Mouse (Mus musculus): ENCODE measurements around the gene Cspg5. TPM values are rescaled to one million over a fixed set of nuclear protein-coding genes. Genes with fewer than 3 reads are reported as not detected.

Cspg5 gene
- polyA plus RNA-seq, 1 experiment from 2014 or later, result 1.2 TPM

DNA sequence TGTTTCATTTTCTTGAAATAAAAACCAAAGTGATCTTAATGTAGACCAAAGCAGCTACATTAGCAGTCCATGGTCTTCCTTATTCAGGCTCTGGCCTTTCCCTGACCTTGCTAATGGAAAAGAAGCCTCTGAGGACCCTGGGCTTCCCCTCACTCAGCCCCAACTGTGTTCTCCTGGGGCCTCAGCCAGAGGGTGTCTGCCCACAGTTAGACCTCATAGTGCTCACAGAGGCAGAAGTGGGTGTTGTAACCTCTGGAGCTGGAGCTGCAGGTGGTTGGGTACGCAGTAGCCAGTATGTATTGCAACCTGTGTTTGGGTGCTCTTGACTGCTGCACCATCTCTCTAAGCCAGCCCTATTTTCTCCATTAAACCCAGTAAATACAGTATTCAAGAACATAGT lies 14.5 kb upstream of the Cspg5 start:
- H3K4me2 ChIP-seq (ENCODE audit: low read depth, low read length), result no peak overlapping the region
- no peaks in the 10 kb centered on the region for H3K27me3 ChIP-seq (ENCODE audit: control insufficient read depth, insufficient read depth, low read length)
- no peak for ATAC-seq (replicated peaks; ENCODE audit: extremely low read depth, insufficient read depth, low FRiP score)
- 97% methylated on average over 1 of the region's 1 CpGs for WGBS
- H3K9me3 ChIP-seq (replicated peaks; ENCODE audit: control insufficient read depth, low read length), result no peaks in the 10 kb centered on the region
- peaks cover 24% of the 10 kb centered on the region for H3K36me3 ChIP-seq (ENCODE audit: control insufficient read depth, insufficient read depth)
- no peak overlapping the region for H3K4me3 ChIP-seq (ENCODE audit: low read length)
- no peak overlapping the region for H3K27ac ChIP-seq (ENCODE audit: low read length)
- H3K9ac ChIP-seq (ENCODE audit: low read length), result no peak overlapping the region
- no peaks in the 10 kb centered on the region; the same call in 1 of the 2 replicates for H3K4me1 ChIP-seq (ENCODE audit: control insufficient read depth, insufficient read depth, low read length)

DNA sequence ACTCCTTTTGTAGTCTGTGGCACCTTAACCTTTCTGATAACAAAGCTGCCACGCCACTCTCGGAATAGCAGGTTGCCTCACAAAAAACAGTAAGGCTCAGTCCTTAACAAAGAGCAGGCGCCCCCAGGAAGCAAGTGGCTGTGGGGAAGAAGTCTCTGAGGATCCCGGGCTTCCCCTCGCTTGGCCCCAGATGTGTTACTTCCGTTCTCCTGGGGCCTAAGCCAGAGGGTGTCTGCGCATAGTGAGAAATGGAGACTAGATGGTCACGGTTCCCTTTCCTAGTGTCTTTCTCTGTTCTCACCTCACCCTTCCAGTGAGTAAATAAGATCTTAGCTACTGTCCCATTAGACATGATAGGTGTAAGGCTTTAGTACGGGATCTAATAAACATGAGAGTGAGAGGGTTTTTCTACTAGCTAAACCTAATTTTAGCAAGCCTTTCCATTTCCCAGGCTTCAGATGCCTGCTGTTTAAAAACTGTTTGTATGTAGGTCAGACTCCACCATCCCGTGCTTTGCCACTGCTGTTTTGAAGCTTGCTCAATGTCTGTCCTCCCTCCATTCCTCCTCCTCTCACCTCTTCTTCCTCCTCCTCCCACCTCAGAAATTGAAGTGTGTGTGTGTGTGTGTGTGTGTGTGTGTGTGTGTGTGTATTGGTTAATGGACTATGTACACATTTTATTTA lies 13.9 kb upstream of the Cspg5 start:
- no peak overlapping the region for H3K4me2 ChIP-seq (ENCODE audit: low read depth, low read length)
- 71% methylated on average over 10 of the region's 10 CpGs for WGBS
- no peaks in the 10 kb centered on the region for H3K27me3 ChIP-seq (ENCODE audit: control insufficient read depth, insufficient read depth, low read length)
- no peak overlapping the region for H3K9ac ChIP-seq (ENCODE audit: low read length)
- H3K4me3 ChIP-seq (ENCODE audit: low read length), result no peak overlapping the region
- H3K4me1 ChIP-seq (ENCODE audit: control insufficient read depth, insufficient read depth, low read length), result no peaks in the 10 kb centered on the region; the same call in 1 of the 2 replicates
- H3K9me3 ChIP-seq (replicated peaks; ENCODE audit: control insufficient read depth, low read length), result no peaks in the 10 kb centered on the region
- ATAC-seq (replicated peaks; ENCODE audit: extremely low read depth, insufficient read depth, low FRiP score), result no peak
- H3K36me3 ChIP-seq (ENCODE audit: control insufficient read depth, insufficient read depth), result peaks cover 29% of the 10 kb centered on the region
- 0 out of 2 replicates have a peak overlapping the region, but pooled peaks have one; percentile 23 for H3K27ac ChIP-seq (ENCODE audit: low read length)

GRCm38 (mm10) chr9:110230395-110231071 lies 13.1 kb upstream of the Cspg5 start:
- no peak overlapping the region for H3K4me3 ChIP-seq (ENCODE audit: low read length)
- 85% methylated on average over 16 of the region's 16 CpGs for WGBS
- H3K27me3 ChIP-seq (ENCODE audit: control insufficient read depth, insufficient read depth, low read length), result no peaks in the 10 kb centered on the region
- no peak overlapping the region for H3K27ac ChIP-seq (ENCODE audit: low read length)
- no peaks in the 10 kb centered on the region; the same call in 1 of the 2 replicates for H3K4me1 ChIP-seq (ENCODE audit: control insufficient read depth, insufficient read depth, low read length)
- ATAC-seq (replicated peaks; ENCODE audit: extremely low read depth, insufficient read depth, low FRiP score), result no peak
- no peaks in the 10 kb centered on the region for H3K9me3 ChIP-seq (replicated peaks; ENCODE audit: control insufficient read depth, low read length)
- no peak overlapping the region for H3K4me2 ChIP-seq (ENCODE audit: low read depth, low read length)
- no peak overlapping the region for H3K9ac ChIP-seq (ENCODE audit: low read length)
- H3K36me3 ChIP-seq (ENCODE audit: control insufficient read depth, insufficient read depth), result peaks cover 36% of the 10 kb centered on the region

DNA sequence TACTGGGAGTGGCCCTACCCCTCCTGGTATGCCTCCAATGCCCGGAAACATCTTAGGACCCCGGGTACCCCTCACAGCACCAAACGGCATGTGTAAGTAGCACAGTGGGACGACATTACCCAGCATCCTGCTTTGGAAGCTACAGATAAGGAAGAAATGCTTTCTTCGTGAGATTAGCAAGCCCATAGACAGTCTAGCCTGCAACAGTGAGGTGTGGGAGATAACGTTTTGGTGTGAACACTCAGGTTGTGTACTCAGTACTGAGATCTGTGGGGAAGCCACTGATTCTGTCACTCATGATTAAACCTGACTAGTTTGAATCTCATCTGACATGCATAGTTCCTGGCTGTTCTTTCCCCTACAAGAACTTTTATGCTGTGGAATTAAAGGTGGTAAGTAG lies 8.6 kb upstream of the Cspg5 start:
- Histone ChIP-seq H3K4me2 (ENCODE audit: low read depth, low read length) (no peak overlapping the region), H3K27me3 (ENCODE audit: control insufficient read depth, insufficient read depth, low read length) (no peaks in the 10 kb centered on the region), H3K36me3 (ENCODE audit: control insufficient read depth, insufficient read depth) (peaks cover 49% of the 10 kb centered on the region), H3K9me3 (replicated peaks; ENCODE audit: control insufficient read depth, low read length) (no peaks in the 10 kb centered on the region), H3K4me1 (ENCODE audit: control insufficient read depth, insufficient read depth, low read length) (no peaks in the 10 kb centered on the region), H3K9ac (ENCODE audit: low read length) (no peak overlapping the region), H3K4me3 (ENCODE audit: low read length) (no peak overlapping the region), H3K27ac (ENCODE audit: low read length) (no peak overlapping the region)
- WGBS, result 71% methylated on average over 6 of the region's 6 CpGs
- no peak for ATAC-seq (replicated peaks; ENCODE audit: extremely low read depth, insufficient read depth, low FRiP score)

- H3K27ac ChIP-seq (ENCODE audit: low read length), result no peak overlapping the region
- 24% methylated on average over 7 of the region's 7 CpGs for WGBS
- H3K9me3 ChIP-seq (replicated peaks; ENCODE audit: control insufficient read depth, low read length), result no peaks in the 10 kb centered on the region
- H3K4me2 ChIP-seq (ENCODE audit: low read depth, low read length), result peak overlapping the region; percentile 100
- peak overlapping the region; percentile 66 for H3K9ac ChIP-seq (ENCODE audit: low read length)
- no peaks in the 10 kb centered on the region for H3K36me3 ChIP-seq (ENCODE audit: control insufficient read depth, insufficient read depth)
- H3K27me3 ChIP-seq (ENCODE audit: control insufficient read depth, insufficient read depth, low read length), result peaks cover 9% of the 10 kb centered on the region
- peak overlapping the region; percentile 80 for H3K4me3 ChIP-seq (ENCODE audit: low read length)
- H3K4me1 ChIP-seq (ENCODE audit: control insufficient read depth, insufficient read depth, low read length), result peaks cover 4% of the 10 kb centered on the region
- ATAC-seq (replicated peaks; ENCODE audit: extremely low read depth, insufficient read depth, low FRiP score), result no peak
These were observed 945 bp downstream of the Cspg5 start for GRCm38 (mm10) chr9:110244567-110244888.

- 1% methylated on average over 93 of the region's 93 CpGs for WGBS
- no peak overlapping the region for H3K27ac ChIP-seq (ENCODE audit: low read length)
These were observed 1.5 kb downstream of the Cspg5 start for GRCm38 (mm10) chr9:110244889-110245589.

GRCm38 (mm10) chr9:110245590-110246320 lies 2.2 kb downstream of the Cspg5 start:
- ATAC-seq (replicated peaks; ENCODE audit: extremely low read depth, insufficient read depth, low FRiP score), result peak; percentile 82

More at GRCm38 (mm10) chr9:110244889-110245589, 1.5 kb downstream of the Cspg5 start:
- H3K4me1 ChIP-seq (ENCODE audit: control insufficient read depth, insufficient read depth, low read length), result peaks cover 10% of the 10 kb centered on the region
- peak; percentile 46 for ATAC-seq (replicated peaks; ENCODE audit: extremely low read depth, insufficient read depth, low FRiP score)
- no peaks in the 10 kb centered on the region for H3K9me3 ChIP-seq (replicated peaks; ENCODE audit: control insufficient read depth, low read length)
- H3K27me3 ChIP-seq (ENCODE audit: control insufficient read depth, insufficient read depth, low read length), result peaks cover 9% of the 10 kb centered on the region
- H3K36me3 ChIP-seq (ENCODE audit: control insufficient read depth, insufficient read depth), result no peaks in the 10 kb centered on the region
- H3K4me3 ChIP-seq (ENCODE audit: low read length), result peak overlapping the region; percentile 80
- H3K9ac ChIP-seq (ENCODE audit: low read length), result peak overlapping the region; percentile 66
- H3K4me2 ChIP-seq (ENCODE audit: low read depth, low read length), result peak overlapping the region; percentile 100

GRCm38 (mm10) chr9:110246321-110246640 lies 2.7 kb downstream of the Cspg5 start:
- Histone ChIP-seq H3K4me3 (ENCODE audit: low read length) (peak overlapping the region; percentile 80), H3K9me3 (replicated peaks; ENCODE audit: control insufficient read depth, low read length) (no peaks in the 10 kb centered on the region), H3K36me3 (ENCODE audit: control insufficient read depth, insufficient read depth) (no peaks in the 10 kb centered on the region), H3K27ac (ENCODE audit: low read length) (no peak overlapping the region), H3K27me3 (ENCODE audit: control insufficient read depth, insufficient read depth, low read length) (peaks cover 9% of the 10 kb centered on the region), H3K4me2 (ENCODE audit: low read depth, low read length) (peak overlapping the region; percentile 100), H3K9ac (ENCODE audit: low read length) (peak overlapping the region; percentile 66; the same call in 1 of the 2 replicates), H3K4me1 (ENCODE audit: control insufficient read depth, insufficient read depth, low read length) (peaks cover 10% of the 10 kb centered on the region)
- no peak for ATAC-seq (replicated peaks; ENCODE audit: extremely low read depth, insufficient read depth, low FRiP score)
- 39% methylated on average over 13 of the region's 13 CpGs for WGBS

More at GRCm38 (mm10) chr9:110245590-110246320, 2.2 kb downstream of the Cspg5 start:
- Histone ChIP-seq H3K9me3 (replicated peaks; ENCODE audit: control insufficient read depth, low read length) (no peaks in the 10 kb centered on the region), H3K4me2 (ENCODE audit: low read depth, low read length) (peak overlapping the region; percentile 100), H3K9ac (ENCODE audit: low read length) (peak overlapping the region; percentile 66), H3K27ac (ENCODE audit: low read length) (no peak overlapping the region), H3K27me3 (ENCODE audit: control insufficient read depth, insufficient read depth, low read length) (peaks cover 9% of the 10 kb centered on the region), H3K36me3 (ENCODE audit: control insufficient read depth, insufficient read depth) (no peaks in the 10 kb centered on the region), H3K4me1 (ENCODE audit: control insufficient read depth, insufficient read depth, low read length) (peaks cover 10% of the 10 kb centered on the region), H3K4me3 (ENCODE audit: low read length) (peak overlapping the region; percentile 80)
- 1% methylated on average over 38 of the region's 40 CpGs for WGBS

Measured in heart, embryonic 16.5 days (tissue).